Mouse (Mus musculus) megakaryocyte, embryonic 14.5 days (primary cell): ENCODE results near the gene Zfp318.

Source experiments
- FLI1 ChIP-seq: IDR thresholded peaks from 2 replicates; pipeline ENCODE4 v1.6.1; 2012; ENCODE audit warnings: low read length, inconsistent platforms, mixed read lengths
- GATA1 ChIP-seq: IDR thresholded peaks from 3 replicates; pipeline ENCODE4 v1.6.1; 2012; ENCODE audit warnings: mixed read lengths, low read length, inconsistent platforms, borderline replicate concordance

- TF ChIP-seq GATA1 (no peak), FLI1 (no peak)
Observed at GRCm38 (mm10) chr17:46454539-46454938, 71.0 kb downstream of the Zfp318 start.
